Mouse (Mus musculus) small intestine, adult 10 weeks (tissue): ENCODE measurements around the gene Taf10. TPM values are rescaled to one million over a fixed set of nuclear protein-coding genes. Genes with fewer than 3 reads are reported as not detected.

Experiments
- polyA plus RNA-seq: library from polyadenylated mRNA; stranded (reverse); fragments of 350-450 nt; fragmentation: Illumina TruSeq; extraction: RNeasy Lipid Tissue Mini Kit (QIAGEN cat#74804); gene quantifications from one replicate; pipeline ENCODE4 v1.2.3, GENCODE M21; 2014; ENCODE audit warnings: low replicate concordance

Taf10 gene
- polyA plus RNA-seq: 7.3 TPM

DNA sequence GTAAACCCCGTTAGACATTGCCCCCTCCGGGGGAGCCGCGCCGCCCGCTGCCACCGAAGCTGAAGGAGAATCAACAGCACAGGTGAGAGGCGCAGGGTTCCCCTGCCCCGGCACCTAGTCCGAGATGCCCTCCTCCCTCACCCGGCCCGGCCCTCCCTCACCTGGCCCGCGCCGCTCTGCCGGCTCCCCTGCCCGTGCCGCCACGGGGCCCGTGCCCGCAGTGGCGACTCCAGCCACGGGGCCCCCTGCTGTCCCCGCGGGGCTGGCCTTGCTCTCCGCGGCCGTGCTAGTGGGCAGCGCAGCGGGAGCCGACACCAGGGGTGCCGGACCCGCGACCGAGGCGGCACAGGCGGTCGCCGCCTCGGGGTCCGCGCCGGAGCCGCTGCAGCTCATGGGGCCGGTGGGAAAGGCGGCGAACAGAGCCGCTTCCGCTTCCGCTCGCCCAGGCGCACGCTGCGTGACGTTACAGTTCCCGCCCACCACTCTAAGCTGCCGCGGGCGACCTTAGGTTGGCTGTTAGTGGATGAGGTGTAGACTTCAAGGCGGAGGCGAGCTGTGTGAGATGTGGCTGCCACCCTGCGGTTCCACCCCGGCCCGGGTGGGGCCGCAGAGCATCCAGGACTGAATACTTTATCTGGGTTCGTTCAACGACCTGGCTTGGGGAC lies at the start of gene Taf10:
Taf10 (minus strand) TSS at position 436 of the 665 bp plus-strand sequence.

DNA sequence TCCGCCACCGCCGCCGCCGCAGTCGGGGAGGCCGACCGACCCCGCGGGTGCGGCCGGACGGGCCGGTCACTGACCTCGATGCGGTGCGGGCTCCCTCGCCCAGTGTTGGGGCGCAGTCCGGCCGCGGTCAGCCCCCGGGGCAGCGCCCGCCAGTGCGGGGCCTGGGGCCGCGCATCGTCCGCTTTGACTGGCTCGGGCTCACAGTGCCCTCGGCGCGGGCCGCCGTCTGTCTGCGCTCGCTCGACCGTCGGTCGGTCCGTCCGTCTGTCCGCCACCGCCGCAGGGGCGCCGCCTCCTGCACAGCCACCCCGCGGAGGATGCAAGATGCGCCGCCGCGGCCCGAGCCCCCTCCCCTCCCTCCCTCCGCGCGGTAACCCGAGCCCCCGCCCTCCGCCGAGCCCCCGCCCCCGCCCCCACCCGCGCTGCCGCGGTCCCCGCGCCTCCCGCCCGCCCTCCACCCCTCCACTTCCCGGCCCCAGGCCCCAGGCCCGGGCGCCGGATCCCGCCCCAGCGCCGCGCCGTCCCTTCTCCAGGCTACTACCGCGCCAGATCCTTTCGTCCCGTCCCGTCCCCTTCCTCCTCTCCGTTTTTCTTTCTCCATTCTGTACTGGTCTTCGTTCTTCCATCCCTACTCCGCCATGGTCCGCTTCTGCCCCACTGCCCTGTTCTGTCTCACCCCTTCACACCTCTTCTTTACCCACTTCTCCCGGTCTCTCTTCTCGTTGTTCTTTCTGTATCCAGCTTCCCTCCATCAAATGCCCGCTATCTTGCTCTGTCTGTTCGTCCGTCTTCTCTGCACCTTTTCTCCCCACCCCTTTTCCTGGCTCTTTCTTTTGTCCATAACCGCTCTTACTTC lies 43.4 kb upstream of the Taf10 start, which contains the start of gene Dchs1:
Dchs1 (minus strand) TSS at position 370 of the 856 bp plus-strand sequence.

DNA sequence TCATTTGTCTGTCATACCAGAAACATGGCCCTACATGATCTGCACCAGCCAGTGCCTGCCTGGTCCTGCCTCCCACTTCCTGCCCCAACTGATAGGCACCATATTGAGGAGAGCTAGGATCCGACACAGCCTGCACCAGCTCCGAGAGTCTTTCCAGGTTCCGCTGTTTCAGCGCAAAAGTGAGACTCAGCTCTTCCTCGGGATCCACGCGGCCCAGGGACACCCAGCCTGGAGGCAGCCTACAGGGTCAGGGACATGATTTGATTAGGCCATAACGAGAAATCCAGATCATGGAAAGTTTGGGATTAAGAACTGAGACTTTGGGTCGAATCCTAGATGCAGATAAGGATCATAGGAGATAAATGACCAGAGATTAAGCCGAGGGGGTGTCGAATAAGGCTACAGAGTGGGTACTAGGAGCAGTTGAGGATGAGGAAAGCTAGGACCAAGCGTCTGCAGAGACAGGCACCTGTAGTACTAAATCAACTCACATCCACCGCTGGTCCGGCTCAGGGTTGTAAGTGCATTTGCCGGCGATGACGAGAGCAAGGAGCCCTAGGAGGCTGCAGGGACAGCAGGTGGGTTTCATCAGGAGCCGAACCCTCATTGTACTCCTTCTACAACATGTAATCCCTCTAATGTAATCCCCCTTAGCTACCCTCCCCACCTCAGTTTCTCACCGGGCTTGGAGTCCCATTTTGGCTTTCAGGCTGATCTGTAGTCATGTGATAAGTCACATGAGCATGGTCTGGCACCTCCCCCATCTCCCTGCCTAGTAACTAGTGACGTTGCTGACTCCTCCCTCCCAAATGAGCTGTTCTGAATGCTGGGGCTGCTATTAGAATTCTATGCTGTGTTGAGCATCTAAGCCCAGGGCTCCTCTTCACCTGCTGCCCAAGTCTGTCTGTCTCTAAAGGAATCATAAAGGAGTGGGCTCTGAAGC lies 7.6 kb upstream of the Taf10 start, which contains the start of gene Tpp1:
Tpp1 (minus strand) TSS at position 745 of the 943 bp plus-strand sequence.

DNA sequence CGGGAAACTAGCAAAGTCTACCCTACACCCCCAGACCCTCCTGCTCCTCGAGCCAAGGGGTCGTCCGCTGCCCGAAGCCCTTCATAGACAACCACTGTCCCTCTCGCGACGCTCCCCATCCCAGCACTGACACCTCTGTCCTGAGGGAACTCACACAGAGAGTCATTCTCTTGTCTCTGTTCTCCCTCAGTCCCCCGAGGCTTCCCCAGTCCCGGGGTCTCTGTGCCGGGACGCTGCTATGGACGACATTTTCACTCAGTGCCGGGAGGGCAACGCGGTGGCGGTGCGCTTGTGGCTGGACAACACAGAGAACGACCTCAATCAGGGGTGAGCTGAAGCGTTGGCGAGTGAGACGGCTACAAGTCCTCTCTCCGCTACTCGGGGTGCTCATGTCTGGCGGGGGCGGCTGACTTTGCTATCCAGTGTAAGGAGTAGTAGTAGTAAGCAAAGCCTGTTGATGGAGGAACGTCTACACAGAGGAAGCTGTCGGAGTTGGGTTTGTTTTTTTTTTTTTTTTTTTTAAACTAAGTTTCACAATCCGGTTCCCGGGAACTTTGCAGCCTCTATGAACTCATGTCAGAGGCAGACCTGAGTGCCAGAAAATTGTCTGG lies 7.1 kb downstream of the Taf10 start, which contains the start of gene Rrp8:
Rrp8 (minus strand) TSS at position 475 of the 611 bp plus-strand sequence.

DNA sequence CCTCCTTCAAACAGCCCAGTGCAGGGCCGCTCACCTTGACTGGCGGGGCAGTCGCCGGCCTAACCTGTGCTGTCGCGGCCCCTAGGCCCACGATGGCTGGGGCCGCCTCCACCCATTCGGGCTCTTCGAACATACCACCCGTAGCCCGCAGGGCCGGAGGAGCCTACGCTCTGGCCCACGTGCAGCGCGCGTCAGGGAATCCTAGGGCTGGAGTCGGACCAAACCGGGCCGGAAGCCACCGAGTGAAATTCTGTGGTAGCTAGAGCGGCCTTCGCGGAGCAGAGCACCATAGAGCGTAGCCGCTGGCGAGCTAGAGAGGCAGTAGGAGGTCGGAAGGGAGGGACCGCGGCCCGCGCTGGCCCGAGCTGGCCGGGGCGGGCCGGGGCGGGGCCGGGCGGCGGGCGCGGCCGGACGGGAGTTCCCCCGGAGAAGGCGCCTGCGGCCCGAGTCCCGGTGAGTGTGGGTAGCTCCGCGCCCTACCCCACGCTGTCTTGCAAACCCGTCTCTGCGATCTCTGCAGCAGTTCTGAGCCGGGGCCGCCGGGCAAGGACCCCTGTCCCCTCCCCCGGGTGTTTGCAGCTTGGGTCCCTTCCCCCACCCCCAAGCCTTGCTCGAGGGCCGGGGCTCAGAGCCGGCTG lies 7.8 kb downstream of the Taf10 start, which contains the start of gene Ilk:
Ilk (plus strand) TSS at position 329 of the 638 bp plus-strand sequence.

Other genes starting within 250 kb of the Taf10 start
- gene Smpd1, start 190.0 kb downstream of the Taf10 start, polyA plus RNA-seq: 0.33 TPM
- not detected for gene Apbb1, start 162.7 kb downstream of the Taf10 start, polyA plus RNA-seq
- gene Hpx, start 144.2 kb downstream of the Taf10 start, polyA plus RNA-seq: not detected
- gene Trim3, start 110.8 kb downstream of the Taf10 start, polyA plus RNA-seq: 3.6 TPM
- 33.0 TPM for gene Timm10b, start 104.3 kb downstream of the Taf10 start, polyA plus RNA-seq
- 6.9 TPM for gene Arfip2, start 103.9 kb downstream of the Taf10 start, polyA plus RNA-seq
- 1.5 TPM for gene Gm45799, start 103.8 kb downstream of the Taf10 start, polyA plus RNA-seq
- gene Dnhd1, start 93.5 kb downstream of the Taf10 start, polyA plus RNA-seq: 1.3 TPM
- gene Ilk, start 7.8 kb downstream of the Taf10 start, polyA plus RNA-seq: 21.5 TPM
- gene Rrp8, start 7.0 kb downstream of the Taf10 start, polyA plus RNA-seq: 14.9 TPM
- gene Tpp1, start 7.9 kb upstream of the Taf10 start, polyA plus RNA-seq: 45.4 TPM
- not detected for gene Dchs1, start 43.3 kb upstream of the Taf10 start, polyA plus RNA-seq
- gene Mrpl17, start 66.7 kb upstream of the Taf10 start, polyA plus RNA-seq: 4.0 TPM
- 31.3 TPM for gene Gm4070, start 209.6 kb upstream of the Taf10 start, polyA plus RNA-seq